Mouse (Mus musculus) stomach, postnatal 0 days (tissue): ENCODE measurements around the gene Psma3. TPM values are rescaled to one million over a fixed set of nuclear protein-coding genes. Genes with fewer than 3 reads are reported as not detected.

Experiments
- ATAC-seq: fragments of 200-750 bp; cut with Nextera tagmentation; 2 replicates; pipeline ENCODE4 v1.8.0; 2017; ENCODE audit not compliant: low FRiP score, low TSS enrichment
- DNase-seq: peaks from one replicate; pipeline ENCODE4 v3.0.0-alpha.2; 2016; ENCODE audit warnings: low spot score
- H3K27ac ChIP-seq: fragments of 300-500 bp; sonication (generic); replicated peaks from 2 replicates; pipeline ENCODE4 v1.5.1; 2014; ENCODE audit warnings: mild to moderate bottlenecking, control low read depth
- H3K27me3 ChIP-seq: fragments of 300-500 bp; sonication (generic); 2 replicates; pipeline ENCODE4 v1.6.1; 2014; ENCODE audit warnings: low read length; ENCODE audit not compliant: control insufficient read depth, insufficient read depth
- H3K36me3 ChIP-seq: fragments of 300-500 bp; sonication (generic); 2 replicates; pipeline ENCODE4 v1.6.1; 2014; ENCODE audit warnings: low read length, mixed read lengths; ENCODE audit not compliant: control insufficient read depth, insufficient read depth
- H3K4me1 ChIP-seq: fragments of 300-500 bp; sonication (generic); replicated peaks from 2 replicates; pipeline ENCODE4 v1.6.1; 2014; ENCODE audit warnings: antibody characterized with exemption; ENCODE audit not compliant: control insufficient read depth, insufficient read depth
- H3K4me2 ChIP-seq: fragments of 300-500 bp; sonication (generic); replicated peaks from 2 replicates; pipeline ENCODE4 v1.6.1; 2014; ENCODE audit warnings: low read depth, mild to moderate bottlenecking, control low read depth, moderate library complexity
- H3K4me3 ChIP-seq: fragments of 300-500 bp; sonication (generic); 2 replicates; pipeline ENCODE4 v1.5.1; 2014; ENCODE audit warnings: low read depth, low read length, control low read depth
- H3K9ac ChIP-seq: fragments of 300-500 bp; sonication (generic); 2 replicates; pipeline ENCODE4 v1.6.1; 2014; ENCODE audit warnings: mild to moderate bottlenecking, low read length, control low read depth, mixed read lengths
- H3K9me3 ChIP-seq: fragments of 300-500 bp; sonication (generic); 2 replicates; pipeline ENCODE4 v1.6.1; 2016; ENCODE audit warnings: low read length; ENCODE audit not compliant: control insufficient read depth
- CTCF ChIP-seq: IDR thresholded peaks from 2 replicates; pipeline ENCODE4 v1.5.1; 2016; ENCODE audit warnings: antibody characterized with exemption, low read depth, mild to moderate bottlenecking, moderate library complexity
- EP300 ChIP-seq: optimal IDR thresholded peaks from 2 replicates; pipeline ENCODE3; 2016; ENCODE audit warnings: antibody characterized with exemption
- WGBS: fragments of 180-500 bp; shearing (Covaris S2); extraction: QIAGEN DNeasy Blood & Tissue Kit; methylation state at CpG from one replicate; pipeline ENCODE4 v1.1.7; 2014; 5-methylcytosine and 5-hydroxymethylcytosine counted together
- polyA plus RNA-seq: library from polyadenylated mRNA; unstranded; fragments of >200 nt; fragmentation: Nextera tagmentation; extraction: Ambion mirVana; gene quantifications from 2 replicates; pipeline ENCODE4 v1.2.1, GENCODE M21; 2015

Psma3 gene
- polyA plus RNA-seq, 1 experiment from 2014 or later: 479 TPM

DNA sequence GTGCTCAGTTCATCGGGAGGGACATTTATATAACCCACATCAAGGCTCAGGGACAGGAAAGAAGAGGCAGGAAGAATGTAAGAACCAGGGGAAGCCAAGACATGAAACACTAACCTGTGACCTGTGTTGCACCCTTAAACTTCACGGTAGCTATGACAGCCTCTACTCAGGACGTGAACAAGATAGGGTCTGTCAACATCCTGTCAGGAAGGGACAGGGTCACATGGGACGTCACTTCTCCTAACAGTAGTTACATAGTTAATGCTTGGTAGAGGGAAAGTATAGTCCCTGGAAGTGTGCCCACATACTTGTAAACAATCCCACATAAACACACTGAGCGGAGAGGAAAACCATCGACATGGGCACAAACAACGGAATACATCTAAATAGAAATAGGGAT, 32.5 kb downstream of the Psma3 start:
- 57% methylated on average over 7 of the region's 7 CpGs for WGBS
- ATAC-seq (no peak), DNase-seq (no peak)
- Histone ChIP-seq H3K9me3 (no peaks in the 10 kb centered on the region), H3K4me2 (no peak overlapping the region), H3K27ac (no peak overlapping the region), H3K4me1 (no peaks in the 10 kb centered on the region), H3K27me3 (no peaks in the 10 kb centered on the region), H3K36me3 (peaks cover 19% of the 10 kb centered on the region), H3K9ac (no peak overlapping the region), H3K4me3 (no peak overlapping the region)
- TF ChIP-seq EP300 (no peak), CTCF (no peak)

DNA sequence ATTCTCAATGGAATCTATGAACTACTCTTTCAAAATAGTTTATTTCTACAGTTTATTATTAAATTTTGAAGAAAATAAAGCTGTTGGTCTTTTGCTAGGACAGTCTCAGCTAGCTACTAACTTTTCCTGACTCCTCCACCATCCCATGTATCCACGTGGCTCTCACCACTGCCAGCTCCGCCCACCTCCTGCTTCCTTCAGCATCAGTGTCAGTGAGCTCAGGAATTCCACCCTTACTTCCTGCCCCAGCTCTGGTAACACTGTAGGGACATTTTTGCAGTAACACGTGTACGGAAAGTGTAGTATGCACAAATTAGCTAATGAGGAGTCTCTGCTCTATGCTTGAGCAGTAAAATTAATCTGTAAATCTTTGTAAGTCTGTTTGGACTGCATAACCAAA, 35.3 kb downstream of the Psma3 start:
- 0 out of 2 replicates have a peak, but pooled peaks have one; percentile 32 for ATAC-seq
- DNase-seq: peak; percentile 34
- H3K4me3 ChIP-seq: no peak overlapping the region
- no peak for TF ChIP-seq CTCF
- no peak for TF ChIP-seq EP300
- H3K9ac ChIP-seq: no peak overlapping the region
- no peaks in the 10 kb centered on the region for H3K27me3 ChIP-seq
- no peaks in the 10 kb centered on the region for H3K9me3 ChIP-seq
- no peak overlapping the region for H3K27ac ChIP-seq
- 0 out of 2 replicates have a peak, but pooled peaks cover 3% of the 10 kb centered on the region for H3K4me1 ChIP-seq
- WGBS: 54% methylated on average over 4 of the region's 4 CpGs
- peaks cover 17% of the 10 kb centered on the region for H3K36me3 ChIP-seq
- no peak overlapping the region for H3K4me2 ChIP-seq

DNA sequence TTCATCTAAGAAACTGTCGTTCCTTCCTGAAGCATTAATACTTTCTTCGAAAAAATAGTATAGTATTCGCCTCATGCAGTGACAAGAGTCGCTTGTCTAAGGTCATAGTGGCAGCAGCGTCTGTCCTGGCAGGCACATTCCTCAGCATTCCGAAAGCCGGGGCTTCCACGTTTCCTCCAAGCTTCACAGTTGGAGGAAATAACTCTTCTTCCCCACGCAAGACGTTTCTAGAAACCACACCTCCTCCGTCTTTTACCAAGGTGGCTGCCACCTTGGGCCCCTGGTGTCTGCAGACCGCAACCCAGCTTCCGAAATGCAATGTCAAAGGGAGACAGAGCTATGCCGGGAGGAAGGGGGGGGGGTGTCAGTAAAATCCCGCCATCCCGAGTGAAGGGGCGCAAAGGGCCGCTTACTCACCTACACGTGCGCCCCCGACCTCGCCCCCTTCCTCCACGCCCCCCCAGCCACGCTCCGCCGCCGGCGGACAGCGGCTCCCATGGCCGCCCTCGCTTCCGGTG, 40.5 kb downstream of the Psma3 start:
- Histone ChIP-seq H3K36me3 (0 out of 2 replicates have a peak, but pooled peaks cover 2% of the 10 kb centered on the region), H3K9ac (peak overlapping the region; percentile 75), H3K9me3 (no peaks in the 10 kb centered on the region), H3K27me3 (no peaks in the 10 kb centered on the region), H3K4me1 (0 out of 2 replicates have a peak, but pooled peaks cover 3% of the 10 kb centered on the region), H3K4me3 (peak overlapping the region; percentile 78), H3K4me2 (peak overlapping the region; percentile 66), H3K27ac (peak overlapping the region; percentile 99)
- DNase-seq (no peak), ATAC-seq (peak; percentile 78; the same call in 1 of the 2 replicates)
- no peak for TF ChIP-seq EP300
- TF ChIP-seq CTCF: no peak
- WGBS: under 1% methylated on average over 32 of the region's 32 CpGs

DNA sequence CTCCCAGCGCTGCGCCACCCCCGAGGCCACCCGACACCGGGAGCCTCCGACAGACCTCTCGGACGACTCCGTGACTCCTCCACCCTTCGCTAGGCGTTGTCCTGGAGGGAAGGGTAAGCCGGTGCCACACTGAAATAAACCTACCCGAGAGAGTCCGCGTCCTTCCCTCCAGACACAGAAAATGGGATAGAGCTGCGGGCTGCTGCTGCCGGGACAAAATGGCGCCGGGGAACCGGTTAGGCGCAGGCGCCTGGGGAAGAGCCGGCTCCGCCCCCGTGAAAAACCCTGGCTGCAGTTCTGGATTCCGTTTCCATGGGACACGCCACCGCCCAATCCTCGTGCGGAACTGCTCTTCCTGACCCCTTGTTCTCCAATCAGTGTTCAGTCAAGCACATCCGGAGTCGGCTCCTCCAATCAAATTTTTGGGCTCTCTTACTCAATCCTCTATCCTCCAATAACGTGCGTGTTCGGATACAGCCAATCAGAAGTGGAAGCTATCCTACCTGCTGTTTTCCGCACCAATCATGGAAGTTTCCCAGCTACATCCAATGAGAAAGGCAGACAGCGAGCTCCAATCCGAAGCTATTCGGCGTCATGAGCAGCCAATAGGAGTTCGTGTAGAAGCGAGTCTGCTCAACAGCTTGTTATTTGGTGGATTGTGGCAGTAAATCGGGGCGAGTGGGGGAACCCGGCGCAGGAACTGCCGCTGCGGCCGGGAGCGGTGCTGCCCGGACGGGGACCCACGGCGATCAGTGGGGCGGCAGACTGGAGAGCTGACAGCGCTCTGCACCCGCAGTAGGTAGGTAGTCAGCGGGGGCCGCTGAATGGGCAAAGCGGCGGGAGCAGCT, 41.2 kb downstream of the Psma3 start, which contains the start of gene Arid4a:
Gene Arid4a (plus strand): TSS at position 628 of the 848 bp plus-strand sequence.
- Histone ChIP-seq H3K36me3 (peaks cover 6% of the 10 kb centered on the region; the same call in 1 of the 2 replicates), H3K9me3 (no peaks in the 10 kb centered on the region), H3K4me1 (0 out of 2 replicates have a peak, but pooled peaks cover 3% of the 10 kb centered on the region), H3K4me2 (peak within 1 kb of the TSS; percentile 76), H3K9ac (peak within 1 kb of the TSS; percentile 97), H3K27me3 (no peaks in the 10 kb centered on the region), H3K27ac (peak within 1 kb of the TSS; percentile 99), H3K4me3 (peak within 1 kb of the TSS; percentile 98)
- DNase-seq (peak; percentile 98), ATAC-seq (peak; percentile 99)
- WGBS: under 1% methylated on average over 61 of the region's 61 CpGs
- TF ChIP-seq EP300: peak; percentile 98
- TF ChIP-seq CTCF: no peak; the same call in 1 of the 2 replicates

DNA sequence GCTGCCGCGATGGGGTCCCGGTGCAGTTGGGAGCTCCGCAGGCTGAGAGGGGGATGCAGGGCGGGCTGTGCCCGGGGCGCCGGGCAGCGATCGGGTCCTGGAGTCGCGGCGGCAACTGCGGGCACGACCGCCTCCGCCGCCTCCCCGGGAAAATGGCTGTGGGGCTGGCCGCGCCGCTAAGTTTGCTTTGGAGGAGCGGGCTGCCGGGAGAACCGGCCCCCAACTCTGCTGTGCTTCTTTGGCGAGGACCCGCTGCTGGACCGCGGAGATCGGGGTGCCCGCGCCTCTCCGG, 41.7 kb downstream of the Psma3 start:
- ATAC-seq (no peak), DNase-seq (no peak)
- Histone ChIP-seq H3K9ac (peak overlapping the region; percentile 97), H3K9me3 (no peaks in the 10 kb centered on the region), H3K4me1 (0 out of 2 replicates have a peak, but pooled peaks cover 3% of the 10 kb centered on the region), H3K4me2 (peak overlapping the region; percentile 76), H3K36me3 (peaks cover 6% of the 10 kb centered on the region; the same call in 1 of the 2 replicates), H3K4me3 (peak overlapping the region; percentile 98), H3K27me3 (no peaks in the 10 kb centered on the region), H3K27ac (peak overlapping the region; percentile 98)
- WGBS: under 1% methylated on average over 33 of the region's 33 CpGs
- TF ChIP-seq EP300 (no peak), CTCF (no peak)
